Mouse (Mus musculus) cerebellum, adult 11-12 months (tissue): ENCODE data around the gene Sorbs1.

Experiments
- DNase-seq: peaks from one replicate; pipeline ENCODE4 v3.0.0; 2022

Sorbs1 gene

DNA sequence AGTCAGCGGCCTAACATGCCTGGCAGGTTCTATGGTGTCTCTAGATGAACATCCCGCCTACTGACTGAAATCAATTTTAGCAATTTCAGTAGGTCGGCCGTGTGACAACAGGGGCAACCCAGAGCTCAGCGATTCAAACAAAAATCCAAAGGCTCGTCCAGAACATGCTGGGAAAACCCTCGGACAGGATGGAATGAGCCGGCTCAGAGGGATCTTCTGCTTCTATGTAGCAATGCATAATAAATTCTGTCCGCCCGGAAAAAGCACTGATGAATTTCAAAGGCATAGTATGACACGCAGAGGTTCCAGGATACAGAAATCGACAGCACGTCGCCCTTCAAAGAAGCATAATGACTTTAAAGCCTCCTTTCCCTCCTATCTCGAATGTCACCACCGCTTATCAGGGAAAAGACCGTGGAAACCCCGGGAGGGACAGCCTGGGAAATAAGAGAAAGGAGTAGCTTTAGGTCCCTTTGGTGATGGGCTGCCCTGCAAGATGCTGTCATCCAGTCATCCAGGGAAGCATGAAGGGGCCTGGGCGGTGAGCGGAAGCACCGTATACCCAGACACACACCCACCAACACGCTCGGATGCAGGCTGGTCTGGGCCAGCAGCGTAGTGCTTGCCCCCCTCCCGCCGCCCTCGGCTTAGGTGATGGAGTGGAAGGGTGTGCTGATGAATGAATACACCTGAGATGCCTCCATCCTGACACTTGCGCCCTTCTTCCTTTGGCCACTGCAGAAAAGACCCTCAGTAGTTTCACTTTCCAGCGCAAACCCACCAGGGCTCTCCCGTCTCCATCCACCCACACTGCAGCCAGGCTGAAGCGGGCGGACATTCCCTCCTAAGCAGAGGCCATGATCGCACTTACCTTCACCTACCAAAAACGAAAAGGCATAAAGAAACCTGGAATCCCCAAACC, 818 bp downstream of the Sorbs1 start:
- peak; percentile 67 for DNase-seq

DNA sequence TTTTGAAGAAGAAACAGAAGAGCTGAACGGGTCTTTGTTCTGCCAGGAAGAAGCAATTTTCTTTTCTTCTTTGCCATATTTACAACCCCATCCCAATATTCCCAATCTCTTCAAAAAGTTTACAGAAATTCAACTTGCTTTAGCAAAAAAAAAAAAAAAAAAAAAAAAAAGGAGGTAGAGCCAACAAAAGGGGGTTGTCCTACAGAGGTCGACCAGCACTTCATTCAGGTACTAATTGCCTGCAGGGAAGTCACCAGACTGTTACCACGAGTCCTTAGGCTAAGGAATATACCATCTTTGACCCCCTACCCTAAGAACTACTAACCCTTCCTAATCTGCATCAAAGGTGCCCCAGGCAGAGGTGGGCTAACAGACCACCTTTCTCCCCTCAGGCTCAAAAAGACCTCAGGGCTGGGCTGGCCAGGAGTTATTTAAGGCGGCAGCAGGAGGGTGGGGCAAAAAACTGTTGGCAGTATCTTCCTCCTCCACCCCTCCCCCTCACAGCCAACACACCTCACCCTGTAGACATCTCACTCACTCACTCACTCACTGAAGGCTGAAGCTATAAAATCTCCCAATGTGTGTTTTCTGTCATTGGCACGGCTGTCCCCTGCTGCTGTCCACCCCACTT, 1.8 kb downstream of the Sorbs1 start:
- DNase-seq: peak; percentile 56

DNA sequence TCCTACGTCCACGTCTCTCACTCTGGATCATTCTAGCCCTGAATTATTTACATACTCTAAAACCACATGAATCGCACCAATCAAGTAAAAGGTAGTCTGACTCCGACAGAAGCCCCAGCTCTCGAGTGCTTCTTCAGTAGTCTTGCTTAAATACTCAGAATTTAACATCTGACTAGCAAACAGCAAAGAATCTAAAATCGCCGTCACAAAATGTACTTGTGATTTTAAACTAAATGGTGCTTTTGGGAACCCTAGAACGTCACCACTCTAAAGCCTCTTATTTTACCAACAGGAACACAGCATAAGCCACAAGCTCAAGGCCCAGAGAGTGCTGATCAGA, 2.5 kb downstream of the Sorbs1 start:
- no peak for DNase-seq

GRCm38 (mm10) chr19:40510387-40511099, 3.0 kb downstream of the Sorbs1 start:
- DNase-seq: no peak

DNA sequence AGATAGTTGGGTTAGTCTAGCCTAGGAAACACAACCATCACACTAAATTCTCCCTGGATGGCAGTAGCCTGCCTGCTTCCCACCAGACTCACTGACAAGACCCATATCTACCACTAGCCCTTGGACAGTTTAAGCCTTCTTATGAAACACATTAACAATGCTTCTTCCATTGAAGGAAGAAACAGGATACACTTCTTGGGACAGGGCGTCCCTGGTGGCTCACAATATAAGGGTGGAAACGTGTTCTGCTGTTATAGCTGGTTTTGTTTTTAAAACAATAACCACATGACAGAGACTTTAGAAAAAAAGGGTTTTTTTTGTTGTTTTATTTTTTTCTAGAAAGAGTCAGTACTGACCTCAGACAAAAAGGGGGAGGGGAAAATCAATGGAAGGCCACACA, 4.3 kb downstream of the Sorbs1 start:
- DNase-seq: no peak

DNA sequence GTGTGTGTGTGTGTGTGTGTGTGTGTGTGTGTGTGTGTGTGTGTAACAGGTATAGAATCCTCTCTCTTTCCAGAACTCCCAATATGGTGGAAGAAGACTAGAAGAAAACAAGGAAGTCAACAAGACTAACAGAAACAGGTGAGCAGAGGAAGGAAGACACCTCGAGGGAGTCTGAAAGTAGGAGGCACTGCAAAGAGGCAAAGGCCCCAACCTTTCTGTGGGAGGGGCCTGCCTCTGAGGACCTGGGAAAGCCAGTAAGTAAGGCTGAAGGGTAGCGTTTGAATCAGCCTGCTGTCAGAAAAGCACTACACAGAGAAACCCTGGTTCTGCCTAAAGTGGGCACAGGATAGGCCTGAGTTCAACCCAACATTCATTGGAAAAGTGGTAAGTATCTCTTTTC, 4.7 kb downstream of the Sorbs1 start:
- DNase-seq: no peak

DNA sequence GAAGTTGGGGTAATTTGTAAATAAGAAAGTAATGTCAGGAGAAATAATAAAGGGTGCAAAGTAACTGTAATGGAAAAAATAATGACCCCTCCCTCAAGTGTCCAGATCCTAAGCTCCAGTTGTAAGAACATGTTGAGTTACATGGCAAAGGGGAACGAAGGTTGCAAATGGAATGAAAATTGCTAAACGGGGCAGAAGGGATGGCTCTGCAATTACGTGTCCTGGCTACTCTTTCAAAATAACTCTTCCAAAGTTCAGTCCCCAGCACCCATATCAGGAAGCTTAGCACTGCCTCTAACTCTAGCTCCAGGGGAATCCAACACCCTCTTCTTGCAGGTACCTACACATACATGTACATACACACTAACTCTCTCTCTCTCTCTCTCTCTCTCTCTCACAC, 6.6 kb downstream of the Sorbs1 start:
- DNase-seq: no peak

DNA sequence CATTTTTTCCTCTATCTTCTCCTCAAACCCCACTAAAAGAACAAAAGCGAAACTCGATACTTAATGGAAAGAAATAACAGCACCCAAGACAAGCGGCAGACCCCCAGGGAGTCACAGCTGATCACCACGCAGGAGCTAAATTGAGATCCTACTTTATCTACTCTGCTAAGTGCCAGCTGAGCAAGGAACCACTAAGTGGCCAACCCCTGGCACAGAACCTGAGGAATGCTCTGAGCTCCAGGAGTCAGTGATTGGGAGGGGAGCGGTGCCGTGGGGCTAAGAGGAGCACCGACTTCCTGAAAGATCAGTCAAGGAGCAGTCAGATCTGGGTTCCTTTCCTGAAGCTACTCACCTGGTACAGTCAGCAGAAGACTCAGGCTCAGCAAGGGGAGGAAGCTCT, 9.2 kb downstream of the Sorbs1 start:
- no peak for DNase-seq

GRCm38 (mm10) chr19:40499940-40500737, 13.4 kb downstream of the Sorbs1 start:
- DNase-seq: no peak

DNA sequence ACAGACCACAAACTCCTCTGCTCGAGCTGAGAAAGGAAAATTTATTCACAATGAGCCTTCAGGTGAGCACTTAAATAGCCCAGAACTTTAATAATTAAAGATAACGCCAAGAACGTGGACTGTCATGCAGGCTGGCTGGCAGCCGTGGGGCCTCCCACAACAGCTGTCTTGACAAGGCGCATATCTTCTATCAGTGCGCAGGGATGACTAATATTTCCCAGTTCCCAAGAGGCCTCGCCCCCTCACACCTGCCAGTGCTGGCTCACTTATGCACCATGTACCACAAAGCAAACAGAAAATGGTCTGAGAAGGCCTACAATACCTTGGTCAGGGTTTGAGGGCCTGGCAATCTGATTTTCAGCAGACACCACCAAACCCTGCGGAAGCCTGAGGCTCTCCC, 14.4 kb downstream of the Sorbs1 start:
- DNase-seq: no peak

GRCm38 (mm10) chr19:40498162-40498725, 15.3 kb downstream of the Sorbs1 start:
- DNase-seq: no peak

GRCm38 (mm10) chr19:40496509-40497267, 16.9 kb downstream of the Sorbs1 start:
- no peak for DNase-seq

- no peak for DNase-seq
These were observed 17.5 kb downstream of the Sorbs1 start for GRCm38 (mm10) chr19:40496071-40496470.

- DNase-seq: no peak
These were observed 20.7 kb downstream of the Sorbs1 start for GRCm38 (mm10) chr19:40492902-40493301.

DNA sequence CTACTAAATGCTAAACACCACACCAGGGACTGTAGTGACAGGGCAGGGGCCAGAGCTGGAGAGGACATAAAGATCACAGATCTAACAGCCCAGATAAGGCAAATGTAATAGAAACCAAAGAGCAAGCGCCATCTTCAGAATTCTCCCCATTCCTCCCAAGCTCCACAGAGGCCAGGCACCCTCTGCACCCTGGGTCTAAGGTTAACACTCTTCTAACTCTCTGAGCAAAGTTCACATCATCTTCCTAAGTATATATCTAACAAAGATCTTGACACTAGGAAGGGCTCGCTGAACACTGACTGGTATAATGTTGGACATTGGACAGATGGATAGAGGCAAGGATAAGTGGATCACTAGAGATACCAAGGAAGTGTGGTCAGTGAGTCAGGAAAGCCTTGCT, 22.1 kb downstream of the Sorbs1 start:
- no peak for DNase-seq

GRCm38 (mm10) chr19:40490765-40491164, 22.8 kb downstream of the Sorbs1 start:
- no peak for DNase-seq

GRCm38 (mm10) chr19:40489633-40490032, 23.9 kb downstream of the Sorbs1 start:
- no peak for DNase-seq

DNA sequence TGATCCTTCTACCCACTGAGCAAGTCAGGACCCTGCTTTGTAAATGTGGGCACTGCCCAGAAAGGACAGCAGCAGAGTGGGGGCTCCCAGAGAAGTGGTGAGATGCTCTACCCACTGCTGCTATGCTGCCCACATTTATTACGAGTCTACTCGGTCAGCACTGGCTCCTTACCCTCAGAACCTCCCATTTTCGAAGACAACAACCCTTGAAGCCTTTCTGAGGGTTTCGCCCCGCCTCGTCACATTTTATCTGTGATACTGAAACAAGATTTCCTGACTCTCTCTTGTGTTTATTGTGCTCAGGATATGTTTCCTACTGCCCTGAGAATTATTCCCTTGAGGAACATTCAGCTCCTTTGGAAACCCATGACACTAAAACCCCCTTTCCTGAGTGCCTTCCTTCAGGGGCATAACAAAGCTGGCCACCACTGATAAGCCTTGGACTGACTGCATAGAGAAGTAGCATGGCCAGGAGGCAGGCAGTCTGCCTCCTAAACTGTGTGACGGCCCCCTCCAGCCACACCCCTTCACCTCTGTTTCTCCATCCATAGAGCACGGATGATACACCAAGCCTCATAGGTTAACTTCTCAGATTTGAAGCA, 24.6 kb downstream of the Sorbs1 start:
- no peak for DNase-seq

GRCm38 (mm10) chr19:40487561-40487960, 26.0 kb downstream of the Sorbs1 start:
- no peak for DNase-seq

- DNase-seq: no peak
These were observed 32.5 kb downstream of the Sorbs1 start for GRCm38 (mm10) chr19:40481115-40481514.

- DNase-seq: peak; percentile 36
These were observed 35.4 kb downstream of the Sorbs1 start for GRCm38 (mm10) chr19:40478161-40478575.
